Mouse (Mus musculus): Measurements from ENCODE around the gene Btbd1.
A peak's percentile ranks its signal among the peaks of the same experiment; 100 is the strongest.

The Btbd1 gene

GRCm38 (mm10) chr7:81829379-81829894 is at the start of gene Btbd1:
Gene Btbd1, minus strand, starts transcription at chr7:81829431.
- peak; percentile 59 for DNase-seq (ENCODE audit: low read depth, low spot score)

DNA sequence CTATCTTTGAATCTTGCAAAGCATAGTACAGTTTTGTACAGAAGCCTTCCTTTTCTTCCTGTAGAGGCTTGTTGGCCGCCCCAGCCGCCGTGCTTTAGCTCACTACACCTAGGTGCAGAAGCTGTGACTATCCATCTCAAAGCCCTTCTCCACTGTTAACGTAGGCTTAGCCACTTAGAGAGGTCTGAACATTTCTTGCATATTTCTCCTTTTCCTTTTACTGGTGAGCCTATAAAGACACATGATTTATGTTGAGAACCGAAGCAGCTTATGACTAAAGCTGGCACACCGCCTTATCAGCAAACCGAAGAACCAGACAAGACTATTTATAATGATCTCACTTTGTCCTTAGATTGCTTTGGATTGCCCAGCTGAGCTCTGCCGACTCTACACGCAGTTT is 46.1 kb upstream of the Btbd1 start:
- DNase-seq (ENCODE audit: low read depth, low spot score) = peak; percentile 94

DNA sequence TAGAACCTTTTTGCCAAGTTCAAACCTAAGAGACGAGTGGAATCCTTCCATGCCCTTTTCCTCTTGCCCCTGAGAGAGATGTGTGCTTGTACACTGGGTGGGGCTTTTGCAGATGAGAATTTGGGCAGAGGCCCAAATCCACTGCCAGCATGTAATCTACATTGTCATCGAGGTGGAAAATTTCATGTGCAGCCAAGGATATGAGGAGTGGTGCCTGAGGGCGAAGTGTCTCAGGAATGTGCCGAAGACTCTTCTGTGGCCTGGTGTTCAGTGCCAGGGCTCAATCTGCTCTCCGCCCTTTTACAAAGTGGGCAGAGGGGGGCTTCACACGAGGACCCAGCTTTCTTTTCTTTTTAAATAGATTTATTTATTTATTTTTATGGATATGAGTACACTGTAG is 45.4 kb upstream of the Btbd1 start:
- DNase-seq (ENCODE audit: low read depth, low spot score) = peak; percentile 96

GRCm38 (mm10) chr7:81873807-81874206 is 44.6 kb upstream of the Btbd1 start:
- no peak for DNase-seq (ENCODE audit: low read depth, low spot score)

DNA sequence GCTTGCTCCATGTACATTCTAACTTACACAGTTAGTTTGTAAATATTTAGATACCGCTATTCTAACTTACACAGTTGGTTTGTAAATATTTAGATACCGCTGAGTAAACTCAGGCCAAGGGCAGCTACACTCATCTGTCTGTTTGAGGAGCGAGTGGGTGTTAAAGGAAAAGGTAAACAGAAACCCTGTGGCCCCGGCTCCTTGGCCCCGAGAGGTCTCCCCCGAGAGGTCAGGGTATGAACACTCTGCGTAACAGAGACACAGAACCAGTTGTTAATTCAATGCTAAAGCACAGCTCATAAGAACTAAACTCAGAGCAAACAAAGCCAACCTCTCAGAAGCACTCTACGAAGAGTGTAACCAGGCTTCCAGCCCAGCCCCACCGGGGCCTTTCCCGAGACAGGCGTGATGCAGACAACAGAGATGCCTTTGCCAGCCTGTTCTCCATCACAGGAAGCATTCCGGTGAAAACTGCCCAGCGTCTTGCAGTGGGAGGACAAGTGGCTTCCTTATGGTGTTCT is 43.3 kb upstream of the Btbd1 start:
- DNase-seq (ENCODE audit: low read depth, low spot score) = no peak

DNA sequence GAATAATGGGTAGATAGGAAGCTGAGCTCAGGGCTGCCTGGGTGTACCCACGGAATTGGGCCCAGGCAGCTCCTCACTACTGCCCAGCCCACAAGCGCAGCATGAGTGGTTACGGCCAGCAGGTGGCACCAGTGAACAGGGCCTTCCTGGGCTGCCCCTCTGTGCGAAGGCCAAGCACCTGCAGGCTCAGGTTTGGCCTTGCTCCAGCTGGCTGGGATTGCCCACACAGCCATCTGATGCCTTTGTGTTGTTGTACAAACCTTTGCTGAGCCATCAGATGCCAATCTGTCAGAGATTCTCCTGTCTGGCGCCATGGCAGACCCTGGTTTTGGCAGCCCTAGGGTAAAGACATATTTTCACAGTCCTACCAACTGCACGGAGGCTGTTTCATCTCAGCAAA is 38.9 kb upstream of the Btbd1 start:
- DNase-seq (ENCODE audit: low read depth, low spot score) = peak; percentile 82

- DNase-seq (ENCODE audit: low read depth, low spot score) = no peak
Measured at GRCm38 (mm10) chr7:81867231-81867930, 38.1 kb upstream of the Btbd1 start.

DNA sequence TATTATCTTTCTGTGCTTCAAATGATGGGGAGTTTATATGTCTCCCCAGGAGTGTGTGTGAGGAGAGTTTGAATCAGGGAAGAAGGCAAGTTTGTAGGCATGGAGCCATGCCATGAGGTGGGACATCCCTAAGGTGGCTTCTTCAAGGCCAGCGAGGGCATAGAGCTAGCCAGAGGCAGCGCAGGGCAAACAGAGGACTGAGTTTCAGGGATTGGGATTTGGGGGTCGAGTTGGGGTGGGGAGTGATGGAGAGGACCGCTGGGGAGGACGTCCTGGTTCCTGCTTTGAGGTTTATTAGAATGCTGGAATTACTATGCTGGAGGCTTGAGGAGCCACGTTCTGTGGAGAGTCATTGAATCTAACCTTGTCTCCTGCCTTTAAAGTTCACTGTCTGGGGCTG is 36.7 kb upstream of the Btbd1 start:
- DNase-seq (ENCODE audit: low read depth, low spot score) = no peak

- DNase-seq (ENCODE audit: low read depth, low spot score) = no peak
Measured at GRCm38 (mm10) chr7:81864552-81864951, 35.3 kb upstream of the Btbd1 start.

GRCm38 (mm10) chr7:81862587-81863583 is 33.7 kb upstream of the Btbd1 start:
- no peak for DNase-seq (ENCODE audit: low read depth, low spot score)

- no peak for DNase-seq (ENCODE audit: low read depth, low spot score)
Measured at GRCm38 (mm10) chr7:81861921-81862320, 32.7 kb upstream of the Btbd1 start.

DNA sequence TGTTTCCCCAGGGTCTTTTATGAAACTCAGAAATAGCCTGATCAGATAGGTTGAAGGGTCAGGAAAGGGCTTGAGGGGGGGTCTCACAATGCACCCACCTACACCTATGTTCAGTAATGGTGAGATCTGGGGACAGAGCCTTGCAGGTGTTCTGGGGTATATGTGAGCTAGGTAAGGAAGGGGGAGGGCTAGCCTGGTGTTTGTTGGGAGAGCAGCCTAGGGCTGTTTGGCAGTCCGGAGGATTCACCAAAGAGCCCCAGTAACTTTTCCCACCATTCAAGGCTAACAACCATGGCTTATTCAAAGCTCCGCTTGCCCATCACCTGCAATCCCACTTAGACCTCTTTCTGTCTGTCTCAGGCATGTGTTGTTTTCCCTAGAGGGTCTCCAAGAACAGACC is 32.2 kb upstream of the Btbd1 start:
- DNase-seq (ENCODE audit: low read depth, low spot score) = no peak

- no peak for DNase-seq (ENCODE audit: low read depth, low spot score)
Measured at GRCm38 (mm10) chr7:81860996-81861395, 31.8 kb upstream of the Btbd1 start.

DNA sequence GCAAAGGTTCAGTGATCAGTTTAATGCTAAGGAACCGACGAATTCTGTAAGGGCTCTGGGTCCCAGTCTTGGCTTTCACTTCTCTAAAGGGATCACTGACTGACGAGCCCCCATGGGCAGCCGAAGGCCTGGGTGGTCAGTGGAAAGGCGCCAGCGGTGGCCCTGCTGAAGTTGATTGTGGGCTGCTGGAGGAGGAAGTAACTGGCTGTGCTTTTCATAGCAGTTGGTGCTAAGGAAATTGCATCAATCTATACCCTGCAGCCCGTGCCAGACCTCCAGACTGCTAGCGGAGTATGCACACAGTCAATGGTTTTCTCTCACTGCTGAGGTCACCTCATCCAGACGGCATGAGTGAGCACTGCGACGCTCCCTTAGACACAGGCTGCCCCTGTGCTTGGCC is 30.8 kb upstream of the Btbd1 start:
- no peak for DNase-seq (ENCODE audit: low read depth, low spot score)

GRCm38 (mm10) chr7:81858968-81859721 is 29.9 kb upstream of the Btbd1 start, which contains the start of gene Tm6sf1:
Gene Tm6sf1, plus strand, starts transcription at chr7:81859001.
- no peak for DNase-seq (ENCODE audit: low read depth, low spot score)

- no peak for DNase-seq (ENCODE audit: low read depth, low spot score)
Measured at GRCm38 (mm10) chr7:81858236-81858635, 29.0 kb upstream of the Btbd1 start.

DNA sequence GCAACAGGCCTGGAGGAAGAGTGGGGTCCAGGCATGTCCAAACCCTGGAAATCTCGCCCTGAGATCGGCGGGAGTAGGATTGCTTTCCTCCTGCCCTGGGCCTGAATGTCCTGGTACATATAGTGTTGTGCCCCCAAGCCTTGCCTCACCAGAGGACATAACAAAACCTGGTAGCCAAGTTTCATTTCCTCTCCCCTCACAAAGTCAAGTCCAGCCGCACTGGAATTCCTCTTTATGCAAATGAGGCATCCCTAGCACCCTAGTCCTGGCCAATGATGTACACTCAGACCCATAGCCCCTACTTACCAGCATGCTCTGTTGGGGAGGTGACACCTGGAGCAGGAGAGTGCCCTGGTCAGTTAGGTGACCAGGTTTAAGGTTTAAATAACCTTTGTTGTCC is 27.0 kb upstream of the Btbd1 start:
- no peak for DNase-seq (ENCODE audit: low read depth, low spot score)

- DNase-seq (ENCODE audit: low read depth, low spot score) = no peak
Measured at GRCm38 (mm10) chr7:81855694-81856093, 26.5 kb upstream of the Btbd1 start, which contains the start of gene Gm10160. Gene Gm10160, minus strand, starts transcription at chr7:81855794.

DNA sequence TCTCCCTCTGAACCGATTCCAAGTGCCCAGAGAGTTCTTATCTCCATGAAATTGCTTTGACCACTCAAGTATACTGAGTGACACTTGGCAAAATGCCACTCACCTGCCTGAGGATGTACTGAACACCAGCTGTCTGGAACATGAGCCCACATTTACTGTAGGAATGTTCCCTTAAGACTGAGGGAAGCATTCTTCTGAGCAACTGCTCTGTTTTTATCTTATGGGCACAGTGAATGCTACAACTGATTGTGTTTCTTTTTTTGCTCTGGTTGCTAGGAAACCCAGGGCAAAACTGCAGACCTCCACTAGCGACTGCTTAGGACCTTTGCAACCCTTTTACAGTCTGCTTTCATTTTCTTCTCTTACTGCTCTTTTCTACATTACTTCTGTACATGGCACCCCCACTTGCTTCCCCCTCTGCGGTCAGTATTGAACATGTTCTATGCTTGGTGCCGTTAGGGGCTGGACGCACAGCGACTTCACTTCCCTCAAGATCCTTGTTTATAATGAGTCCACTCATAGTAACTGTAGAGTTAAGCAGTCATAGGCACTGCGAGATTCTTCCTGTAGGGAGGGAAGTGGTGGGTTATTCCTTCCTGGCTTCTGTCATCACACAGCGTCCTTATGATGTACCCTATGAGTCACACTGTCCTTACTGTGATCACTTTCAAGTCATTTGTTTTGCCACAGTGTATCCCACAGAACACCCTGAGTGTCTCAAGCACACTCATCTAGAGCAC is 25.5 kb upstream of the Btbd1 start:
- no peak for DNase-seq (ENCODE audit: low read depth, low spot score)

DNA sequence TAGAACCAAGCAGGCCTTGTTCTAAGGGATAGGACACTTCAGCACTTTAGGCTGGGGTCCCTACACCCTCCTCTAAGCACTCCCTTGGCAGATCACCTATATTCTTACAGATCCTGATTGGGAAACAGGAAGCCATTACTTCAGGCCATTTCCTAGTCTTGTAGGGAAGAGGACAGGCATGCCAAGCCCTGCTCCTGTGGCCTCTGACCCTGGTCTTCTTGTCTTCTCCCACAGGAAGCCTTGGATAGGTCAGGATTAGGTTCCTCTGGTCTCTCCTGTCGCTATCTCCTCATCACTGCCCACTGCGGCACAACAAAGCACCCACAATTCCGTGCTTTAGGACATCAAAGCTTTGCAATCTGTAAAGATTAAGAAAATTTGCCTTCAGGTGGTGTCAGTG is 22.5 kb upstream of the Btbd1 start:
- no peak for DNase-seq (ENCODE audit: low read depth, low spot score)

DNA sequence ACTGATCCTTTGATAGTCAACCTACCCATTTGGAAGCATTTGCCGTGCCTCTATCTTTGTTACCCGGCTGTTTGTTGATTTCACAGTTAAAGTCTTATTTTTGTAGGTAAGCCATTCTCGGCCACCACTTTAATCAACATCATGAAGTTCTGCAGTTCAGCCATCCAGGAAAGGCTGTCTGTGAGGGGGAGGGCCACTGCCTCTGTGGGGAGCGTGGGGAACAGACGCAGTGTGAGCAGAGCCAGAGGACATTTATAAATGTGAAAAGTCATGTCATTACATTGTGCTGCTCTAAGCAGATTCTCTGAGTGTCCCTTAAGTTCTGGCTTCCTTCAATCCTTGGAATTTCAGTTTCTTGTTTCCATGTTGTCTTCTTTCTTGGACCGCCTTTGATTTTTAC is 20.9 kb upstream of the Btbd1 start:
- DNase-seq (ENCODE audit: low read depth, low spot score) = no peak

Data from 3T3-L1 (cell line).